Mouse (Mus musculus) myocyte (in vitro differentiated cells): Measurements from ENCODE around the gene Arntl2.

Experiments used
- CEBPB ChIP-seq: IDR thresholded peaks from 2 replicates; pipeline ENCODE4 v1.6.1; 2011; ENCODE audit warnings: mild to moderate bottlenecking, moderate library complexity; ENCODE audit not compliant: poor library complexity, insufficient read depth, severe bottlenecking
- E2F4 ChIP-seq: IDR thresholded peaks from one replicate; pipeline ENCODE4 v1.6.1; 2011; ENCODE audit warnings: mild to moderate bottlenecking, control low read depth, moderate library complexity; ENCODE audit not compliant: insufficient read depth
- MAX ChIP-seq: IDR thresholded peaks from one replicate; pipeline ENCODE4 v1.6.1; 2011; ENCODE audit warnings: low read depth, mild to moderate bottlenecking, control low read depth
- MYOD1 ChIP-seq, 3 experiments: IDR thresholded peaks; one replicate each; pipeline ENCODE4 v1.6.1; 2011; ENCODE audit warnings: control low read depth in 2 of 3, low read depth in 2 of 3, mild to moderate bottlenecking in 2 of 3, moderate library complexity in 1 of 3; ENCODE audit not compliant: insufficient read length in 2 of 3, control insufficient read depth in 1 of 3
- MYOG ChIP-seq, 3 experiments: IDR thresholded peaks; one replicate each; pipeline ENCODE4 v1.6.1; 2011; ENCODE audit warnings: control low read depth in 2 of 3, low read depth in 2 of 3, mild to moderate bottlenecking in 2 of 3; ENCODE audit not compliant: insufficient read length in 2 of 3, control insufficient read depth in 1 of 3, insufficient read depth in 1 of 3
- POLR2A ChIP-seq: IDR thresholded peaks from one replicate; pipeline ENCODE4 v1.6.1; 2011; ENCODE audit warnings: low read depth, mild to moderate bottlenecking, control low read depth, moderate library complexity; ENCODE audit not compliant: insufficient read length
- POLR2AphosphoS2 ChIP-seq: IDR thresholded peaks from one replicate; pipeline ENCODE4 v1.6.1; 2011; ENCODE audit warnings: low read depth, control low read depth; ENCODE audit not compliant: insufficient read length
- REST ChIP-seq: IDR thresholded peaks from one replicate; pipeline ENCODE4 v1.6.1; 2011; ENCODE audit warnings: mild to moderate bottlenecking, control low read depth, moderate library complexity; ENCODE audit not compliant: insufficient read depth, insufficient read length
- SRF ChIP-seq: IDR thresholded peaks from one replicate; pipeline ENCODE4 v1.6.1; 2011; ENCODE audit warnings: low read depth; ENCODE audit not compliant: control insufficient read depth, insufficient read length
- TCF12 ChIP-seq: IDR thresholded peaks from one replicate; pipeline ENCODE4 v1.6.1; 2011; ENCODE audit warnings: mild to moderate bottlenecking, control low read depth; ENCODE audit not compliant: poor library complexity, insufficient read depth, severe bottlenecking
- TCF3 ChIP-seq: IDR thresholded peaks from one replicate; pipeline ENCODE4 v1.6.1; 2011; ENCODE audit warnings: low read depth, control low read depth; ENCODE audit not compliant: insufficient read length
- USF1 ChIP-seq: IDR thresholded peaks from one replicate; pipeline ENCODE4 v1.6.1; 2011; ENCODE audit warnings: low read depth, mild to moderate bottlenecking, control low read depth, moderate library complexity

DNA sequence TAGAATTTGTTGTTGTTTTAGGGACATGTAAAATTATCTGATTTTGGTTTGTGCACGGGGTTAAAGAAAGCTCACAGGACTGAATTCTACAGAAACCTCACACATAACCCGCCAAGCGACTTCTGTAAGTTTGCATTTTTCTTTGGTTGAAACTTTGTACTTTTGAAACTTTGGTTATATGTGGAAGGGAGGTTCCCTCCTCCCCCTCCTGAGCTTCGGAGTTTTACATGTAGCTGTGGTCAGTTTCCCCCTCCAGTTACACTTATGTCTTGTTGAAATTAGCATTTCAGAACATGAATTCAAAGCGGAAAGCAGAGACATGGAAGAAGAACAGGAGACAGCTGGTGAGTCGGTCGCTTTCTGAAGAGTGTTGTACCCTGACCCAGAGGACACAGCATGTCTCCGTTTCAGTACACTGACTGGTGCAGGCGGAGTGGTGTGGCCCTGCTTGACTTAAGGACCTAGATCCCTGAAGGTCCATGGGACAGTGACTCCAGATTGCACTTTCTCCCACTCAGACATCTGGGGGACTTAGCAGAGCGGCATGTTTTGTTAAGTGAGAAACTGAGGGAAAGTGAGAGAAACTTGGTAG lies 26.9 kb upstream of the Arntl2 start:
- TF ChIP-seq TCF3 (no peak), USF1 (no peak), CEBPB (no peak), POLR2AphosphoS2 (no peak), MYOD1 (IDR thresholded peaks at IDR 0.05; ENCODE audit: control insufficient read depth in 1 of 3, insufficient read length in 2 of 3, low read depth in 2 of 3) (no peak), TCF12 (no peak), POLR2A (no peak), E2F4 (no peak), MAX (no peak), SRF (no peak), MYOG (IDR thresholded peaks at IDR 0.05; ENCODE audit: control insufficient read depth in 1 of 3, insufficient read depth in 1 of 3, insufficient read length in 2 of 3, low read depth in 2 of 3) (no peak), REST (no peak)
